Mouse (Mus musculus) adrenal gland, postnatal 4 days (tissue): Measurements from ENCODE around the gene Vdr. TPM values are rescaled to one million over a fixed set of nuclear protein-coding genes. Genes with fewer than 3 reads are reported as not detected.

Experiments
- DNase-seq, 2 experiments: peaks; one replicate each; pipeline ENCODE4 v3.0.0; 2021 to 2022; ENCODE audit warnings: low spot score in 2 of 2, mixed read lengths in 2 of 2
- total RNA-seq, 2 experiments: library from RNA; stranded (reverse); gene quantifications; 2 replicates each; pipeline ENCODE4 v1.2.3; 2021

The Vdr gene
- total RNA-seq, 2 experiments from 2014 or later: 3.8 to 13.3 TPM

GRCm38 (mm10) chr15:97814703-97815102 lies 95.7 kb downstream of the Vdr start:
- DNase-seq: no peak

- no peak for DNase-seq
Measured at GRCm38 (mm10) chr15:97813452-97814204, 96.8 kb downstream of the Vdr start.

- DNase-seq: no peak
Measured at GRCm38 (mm10) chr15:97812875-97813274, 97.6 kb downstream of the Vdr start.

GRCm38 (mm10) chr15:97812126-97812525 lies 98.3 kb downstream of the Vdr start:
- DNase-seq: no peak

- DNase-seq: no peak
Measured at GRCm38 (mm10) chr15:97811307-97811706, 99.1 kb downstream of the Vdr start.

- DNase-seq: no peak
Measured at GRCm38 (mm10) chr15:97810399-97810798, 100.0 kb downstream of the Vdr start.

GRCm38 (mm10) chr15:97809942-97810341 lies 100.5 kb downstream of the Vdr start:
- no peak for DNase-seq

GRCm38 (mm10) chr15:97809206-97809605 lies 101.2 kb downstream of the Vdr start:
- no peak for DNase-seq

GRCm38 (mm10) chr15:97808532-97808931 lies 101.9 kb downstream of the Vdr start:
- no peak for DNase-seq

GRCm38 (mm10) chr15:97807867-97808266 lies 102.6 kb downstream of the Vdr start:
- DNase-seq: no peak

Other genes with a start within 250 kb of the Vdr start
- gene Rpap3, start 204.8 kb downstream of the Vdr start, total RNA-seq: 10 to 100 TPM; 25.6 to 26.9 TPM
- 1 to 10 TPM in 1 of 2 experiments, under 1 TPM in 1; 0.95 to 1.1 TPM for gene Endou, start 179.3 kb downstream of the Vdr start, total RNA-seq
- gene Rapgef3, start 142.7 kb downstream of the Vdr start, total RNA-seq: 10 to 100 TPM; 19.2 to 27.9 TPM
- gene Slc48a1, start 132.1 kb downstream of the Vdr start, total RNA-seq: 10 to 100 TPM; 83.0 to 91.7 TPM
- gene Hdac7, start 66.1 kb downstream of the Vdr start, total RNA-seq: 100 to 1,000 TPM; 116 to 120 TPM
- gene Tmem106c, start 53.6 kb upstream of the Vdr start, total RNA-seq: 10 to 100 TPM; 69.8 to 70.7 TPM
- gene Col2a1, start 94.1 kb upstream of the Vdr start, total RNA-seq: 1 to 10 TPM; 3.8 TPM
- gene Pfkm, start 182.0 kb upstream of the Vdr start, total RNA-seq: 10 to 100 TPM; 76.5 to 88.7 TPM
- gene Senp1, start 183.1 kb upstream of the Vdr start, total RNA-seq: 10 to 100 TPM; 26.0 to 28.8 TPM